Mouse (Mus musculus) G1E (cell line): ENCODE data around the gene Ptpra.

ENCODE experiments used
- CTCF ChIP-seq: IDR thresholded peaks from 2 replicates; pipeline ENCODE4 v1.5.1; 2012; ENCODE audit warnings: low read depth, low read length, inconsistent platforms, mixed read lengths
- TAL1 ChIP-seq: conservative IDR thresholded peaks from 2 replicates; pipeline ENCODE4 v1.6.1; 2012; ENCODE audit warnings: low read depth, low read length, inconsistent platforms, mixed read lengths

DNA sequence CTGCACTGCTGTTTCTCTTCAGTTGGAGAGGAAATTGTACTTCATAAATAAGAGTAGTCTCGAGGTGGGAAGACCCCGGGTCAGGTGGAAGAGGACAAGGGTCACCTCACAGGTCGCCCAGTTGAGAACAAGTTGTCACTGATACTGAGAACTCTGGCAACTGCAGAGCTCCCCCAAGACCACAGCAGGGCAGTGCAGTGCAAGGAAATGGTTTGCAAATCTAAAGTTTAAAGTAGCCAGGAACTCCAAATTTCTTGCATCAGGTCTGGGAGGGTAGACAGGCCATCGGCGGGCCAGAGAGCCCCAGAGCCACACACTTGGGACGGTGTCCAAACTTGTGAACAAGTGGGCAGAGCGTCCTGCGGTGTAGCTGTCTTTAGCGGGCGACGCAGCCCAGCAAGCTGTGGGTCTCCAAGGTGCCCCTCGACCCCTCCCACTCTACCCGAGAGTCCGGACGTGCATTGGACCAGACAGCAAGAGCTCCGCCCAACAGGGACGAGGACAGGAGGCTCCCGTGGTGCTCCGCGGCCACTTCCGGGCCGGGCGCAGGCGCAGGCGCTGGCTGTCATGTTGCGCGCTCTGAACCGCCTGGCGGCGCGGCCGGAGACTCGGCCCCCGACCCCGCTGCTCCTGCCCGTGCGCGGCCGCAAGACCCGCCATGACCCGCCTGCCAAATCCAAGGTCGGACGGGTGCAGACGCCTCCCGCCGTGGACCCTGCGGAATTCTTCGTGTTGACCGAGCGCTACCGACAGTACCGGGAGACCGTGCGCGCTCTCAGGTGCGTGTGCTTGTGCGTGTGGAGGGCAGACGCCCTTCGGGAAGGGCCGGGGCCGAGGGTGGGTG, 113.4 kb downstream of the Ptpra start, which contains the start of gene Mrps26:
- no peak for TF ChIP-seq CTCF
- TF ChIP-seq TAL1: no peak
